30 mouse cellular contexts compared by ENCODE assay signal in the genomic region with DNA sequence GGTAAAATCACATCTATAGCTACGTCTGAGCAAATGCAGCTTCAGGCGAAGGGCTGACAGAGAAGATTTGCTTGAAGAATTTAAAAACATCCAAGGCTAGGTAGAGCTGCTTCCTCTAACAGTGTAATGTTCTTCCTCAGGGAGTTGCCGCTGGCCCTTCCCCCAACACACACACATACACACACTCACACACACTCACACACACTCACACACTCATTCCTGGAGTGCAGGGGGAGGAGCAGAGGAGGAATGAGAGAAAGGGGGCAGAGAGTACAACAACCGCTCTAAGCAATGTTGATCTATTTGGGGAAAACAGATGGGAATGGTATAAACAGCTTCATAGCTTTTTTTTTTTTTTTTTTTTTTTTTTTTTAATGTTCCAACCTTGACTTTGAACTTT.
DNase-seq lines count a peak whose midpoint lies in the region; ATAC-seq and TF ChIP-seq lines count a peak whose summit lies in the region.
"Had no signal": no experiment of that assay in that cellular context is flagged by ENCODE, and none has a peak within 500 bp of the region (broad histone marks: within the 10 kb centered on the region; RNA-seq: fewer than 3 reads in every experiment).

No protein-coding gene starts in this region.

- TF ChIP-seq EP300 in lung, postnatal 0 days (IDR thresholded peaks at IDR 0.05): no peak

- no peak for ATAC-seq in lung, postnatal 0 days
- no peak for ATAC-seq in embryonic facial prominence, embryonic 14.5 days (ENCODE audit: low read depth)
- ATAC-seq: forebrain, embryonic 13.5 days; midbrain, embryonic 13.5 days had no signal

- H3K27ac ChIP-seq in lung, postnatal 0 days (ENCODE audit: low read length): no peak overlapping the region
- no peak overlapping the region for H3K27ac ChIP-seq in embryonic facial prominence, embryonic 14.5 days (replicated peaks; ENCODE audit: low read depth, low read length)
- H3K27ac ChIP-seq: embryonic facial prominence, embryonic 15.5 days; forebrain, embryonic 13.5 days; gastrocnemius, adult 2 months; heart, adult 2 months; hindbrain, embryonic 14.5 days; limb, embryonic 10.5 days; limb, embryonic 15.5 days; liver, embryonic 13.5 days; macrophage; midbrain, embryonic 13.5 days; neural tube, embryonic 13.5 days had no signal

- peak; percentile 7 for DNase-seq in kidney, adult 11 months
- DNase-seq in kidney, postnatal 10 days: no peak
- peak; percentile 7 for DNase-seq in lung, postnatal 10 days
- DNase-seq in lung, postnatal 0 days (ENCODE audit: low spot score): no peak
- DNase-seq in embryonic facial prominence, embryonic 14.5 days (ENCODE audit: low spot score): peak; percentile 17
- no peak for DNase-seq in MN1 (ENCODE audit: low spot score)
- DNase-seq in layer of hippocampus, adult 8-10 months (ENCODE audit: low spot score in 2 of 2): no peak
- DNase-seq: adrenal gland, postnatal 10 days; B cell, adult 2 months; cerebellum, adult 11-12 months; cerebellum, adult 9-11 months; embryo, embryonic 11 days; gastrocnemius, adult 2 months; gastrocnemius, postnatal 36 days; heart, adult 2 months; layer of hippocampus, adult 9-11 months; liver, embryonic 13.5 days; lung, adult 18-20 months; right cerebral cortex, postnatal 14 days; thymus, adult 18-20 months; thymus, postnatal 25 days had no signal

- no peak overlapping the region for H3K4me2 ChIP-seq in lung, postnatal 0 days (replicated peaks; ENCODE audit: low read depth, low read length)
- no peak overlapping the region for H3K4me2 ChIP-seq in embryonic facial prominence, embryonic 14.5 days (ENCODE audit: low read depth, low read length)
- H3K4me2 ChIP-seq: embryonic facial prominence, embryonic 15.5 days; forebrain, embryonic 13.5 days; heart, embryonic 12.5 days; hindbrain, embryonic 14.5 days; limb, embryonic 15.5 days; liver, embryonic 13.5 days; midbrain, embryonic 13.5 days; neural tube, embryonic 13.5 days had no signal

- no peak overlapping the region for H3K9ac ChIP-seq in lung, postnatal 0 days (replicated peaks; ENCODE audit: low read depth)
- H3K9ac ChIP-seq in embryonic facial prominence, embryonic 14.5 days (ENCODE audit: low read depth, low read length): no peak overlapping the region
- H3K9ac ChIP-seq: embryonic facial prominence, embryonic 15.5 days; forebrain, embryonic 13.5 days; heart, embryonic 12.5 days; hindbrain, embryonic 14.5 days; limb, embryonic 15.5 days; liver, embryonic 13.5 days; midbrain, embryonic 13.5 days; neural tube, embryonic 13.5 days had no signal

- H3K36me3 ChIP-seq in lung, postnatal 0 days (ENCODE audit: insufficient read depth, low read length): no peaks in the 10 kb centered on the region
- H3K36me3 ChIP-seq in embryonic facial prominence, embryonic 14.5 days (ENCODE audit: control insufficient read depth, insufficient read depth, low read length): no peaks in the 10 kb centered on the region
- H3K36me3 ChIP-seq: embryonic facial prominence, embryonic 15.5 days; heart, embryonic 12.5 days; limb, embryonic 10.5 days; limb, embryonic 15.5 days; liver, embryonic 13.5 days; midbrain, embryonic 13.5 days; neural tube, embryonic 13.5 days had no signal

- 59% methylated on average over 4 of the region's 4 CpGs for WGBS in lung, postnatal 0 days
- WGBS in embryonic facial prominence, embryonic 14.5 days: 52% methylated on average over 4 of the region's 4 CpGs

- no peak overlapping the region for H3K4me3 ChIP-seq in lung, postnatal 0 days (ENCODE audit: low read depth, low read length)
- H3K4me3 ChIP-seq in embryonic facial prominence, embryonic 14.5 days (ENCODE audit: low read depth, low read length): no peak overlapping the region
- H3K4me3 ChIP-seq: embryonic facial prominence, embryonic 15.5 days; forebrain, embryonic 13.5 days; gastrocnemius, adult 2 months; heart, adult 2 months; heart, embryonic 12.5 days; limb, embryonic 10.5 days; limb, embryonic 15.5 days; liver, embryonic 13.5 days; midbrain, embryonic 13.5 days; neural tube, embryonic 13.5 days had no signal

- no peaks in the 10 kb centered on the region for H3K9me3 ChIP-seq in lung, postnatal 0 days (ENCODE audit: low read length)
- no peaks in the 10 kb centered on the region for H3K9me3 ChIP-seq in embryonic facial prominence, embryonic 14.5 days (ENCODE audit: control insufficient read depth, low read length)
- H3K9me3 ChIP-seq: embryonic facial prominence, embryonic 15.5 days; forebrain, embryonic 13.5 days; limb, embryonic 10.5 days; limb, embryonic 15.5 days; liver, embryonic 13.5 days; midbrain, embryonic 13.5 days; neural tube, embryonic 13.5 days had no signal

- TF ChIP-seq CTCF in lung, postnatal 0 days (IDR thresholded peaks at IDR 0.05): no peak

- H3K27me3 ChIP-seq in lung, postnatal 0 days (replicated peaks; ENCODE audit: insufficient read depth, low read length): no peaks in the 10 kb centered on the region
- no peaks in the 10 kb centered on the region for H3K27me3 ChIP-seq in embryonic facial prominence, embryonic 14.5 days (replicated peaks; ENCODE audit: control insufficient read depth, insufficient read depth, low read length)
- H3K27me3 ChIP-seq: embryonic facial prominence, embryonic 15.5 days; forebrain, embryonic 13.5 days; heart, embryonic 12.5 days; limb, embryonic 15.5 days; liver, embryonic 13.5 days; midbrain, embryonic 13.5 days; neural tube, embryonic 13.5 days had no signal

- H3K4me1 ChIP-seq in lung, postnatal 0 days (ENCODE audit: insufficient read depth, low read depth, low read length): no peaks in the 10 kb centered on the region
- H3K4me1 ChIP-seq in embryonic facial prominence, embryonic 14.5 days (ENCODE audit: control insufficient read depth, insufficient read depth, low read length): no peaks in the 10 kb centered on the region
- H3K4me1 ChIP-seq: embryonic facial prominence, embryonic 15.5 days; forebrain, embryonic 13.5 days; limb, embryonic 10.5 days; limb, embryonic 15.5 days; liver, embryonic 13.5 days; midbrain, embryonic 13.5 days; neural tube, embryonic 13.5 days had no signal

Comparison
In these comparisons a context has a peak if more than half of its experiments do, and no peak if none do; other contexts are left out.
1. DNase-seq: peak in kidney, adult 11 months (single experiment), lung, postnatal 10 days (single experiment) and embryonic facial prominence, embryonic 14.5 days (single experiment); none in kidney, postnatal 10 days (single experiment), lung, postnatal 0 days (single experiment), MN1 (single experiment) and layer of hippocampus, adult 8-10 months (0 of 2).